Mouse (Mus musculus) left cerebral cortex, adult 8-10 months (tissue): Measurements from ENCODE around the gene Thpo. TPM values are rescaled to one million over a fixed set of nuclear protein-coding genes. Genes with fewer than 3 reads are reported as not detected.

Experiments used
- DNase-seq, 2 experiments: peaks; one replicate each; pipeline ENCODE4 v3.0.0; 2022; ENCODE audit warnings: low spot score in 2 of 2
- total RNA-seq, 4 experiments: library from RNA; stranded (reverse); gene quantifications; 2 replicates each; pipeline ENCODE4 v1.2.4; 2022

Gene Thpo
- total RNA-seq, 4 experiments from 2014 or later, result 5.2 to 7.2 (median 5.8) TPM

GRCm38 (mm10) chr16:20725321-20725720 lies 9.0 kb downstream of the Thpo start:
- no peak for DNase-seq

- DNase-seq, result no peak
Observed at GRCm38 (mm10) chr16:20724338-20724748, 10.0 kb downstream of the Thpo start.

DNA sequence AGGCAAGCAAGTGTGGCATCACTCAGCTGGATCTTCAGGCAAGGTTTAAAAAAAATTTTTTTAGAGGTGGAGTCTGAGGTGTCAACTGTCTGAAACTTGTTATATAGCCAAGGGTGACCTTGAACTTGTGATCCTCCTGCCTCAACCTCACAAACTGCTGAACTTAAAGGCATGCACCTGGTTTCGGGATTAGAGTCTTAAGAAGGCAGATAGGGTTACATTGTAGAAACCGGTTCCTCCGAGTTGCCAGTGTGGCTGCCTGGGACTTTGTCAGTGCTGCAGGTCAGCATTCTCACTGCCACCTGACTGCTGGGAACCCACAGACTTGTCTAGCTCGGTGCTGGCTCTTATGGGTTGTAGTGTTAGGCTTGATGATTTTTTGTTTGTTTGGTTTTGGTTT lies 11.1 kb downstream of the Thpo start:
- DNase-seq, result no peak

GRCm38 (mm10) chr16:20722736-20723135 lies 11.6 kb downstream of the Thpo start:
- no peak for DNase-seq

GRCm38 (mm10) chr16:20721808-20722207 lies 12.5 kb downstream of the Thpo start:
- DNase-seq, result no peak

DNA sequence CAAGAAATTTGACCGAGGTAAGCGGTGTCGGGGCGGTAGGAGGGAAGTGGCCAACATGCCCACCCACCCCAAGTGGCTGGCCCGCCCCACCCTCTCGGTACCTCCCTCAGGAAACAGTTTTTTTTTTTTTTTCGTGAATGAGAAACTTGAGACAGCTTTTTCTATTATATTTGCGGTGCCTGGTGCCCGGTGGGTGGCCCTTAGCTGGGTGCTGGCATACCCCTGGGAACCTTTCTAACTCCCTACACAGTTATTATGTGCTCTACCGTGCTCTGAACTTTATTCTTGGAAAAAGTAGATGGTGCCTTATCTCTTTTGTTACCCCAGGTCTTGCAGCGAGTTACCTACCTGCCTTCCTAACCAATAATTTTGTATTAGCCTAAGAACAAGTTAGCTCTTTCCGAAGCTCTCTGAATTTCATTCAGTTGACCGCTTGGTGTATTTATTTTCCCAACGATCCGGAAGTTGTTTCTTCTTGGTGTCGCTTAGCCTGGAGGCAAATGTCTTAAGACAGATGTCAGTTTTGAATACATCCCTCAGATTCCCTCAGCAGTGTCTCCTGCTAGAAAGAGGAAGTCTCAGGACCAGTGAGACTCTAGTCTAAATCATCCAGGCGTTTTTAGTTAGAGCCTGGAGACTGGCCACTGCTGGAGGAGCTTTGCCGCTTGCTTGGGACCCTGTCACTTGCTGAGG lies 16.2 kb downstream of the Thpo start:
- no peak for DNase-seq

DNA sequence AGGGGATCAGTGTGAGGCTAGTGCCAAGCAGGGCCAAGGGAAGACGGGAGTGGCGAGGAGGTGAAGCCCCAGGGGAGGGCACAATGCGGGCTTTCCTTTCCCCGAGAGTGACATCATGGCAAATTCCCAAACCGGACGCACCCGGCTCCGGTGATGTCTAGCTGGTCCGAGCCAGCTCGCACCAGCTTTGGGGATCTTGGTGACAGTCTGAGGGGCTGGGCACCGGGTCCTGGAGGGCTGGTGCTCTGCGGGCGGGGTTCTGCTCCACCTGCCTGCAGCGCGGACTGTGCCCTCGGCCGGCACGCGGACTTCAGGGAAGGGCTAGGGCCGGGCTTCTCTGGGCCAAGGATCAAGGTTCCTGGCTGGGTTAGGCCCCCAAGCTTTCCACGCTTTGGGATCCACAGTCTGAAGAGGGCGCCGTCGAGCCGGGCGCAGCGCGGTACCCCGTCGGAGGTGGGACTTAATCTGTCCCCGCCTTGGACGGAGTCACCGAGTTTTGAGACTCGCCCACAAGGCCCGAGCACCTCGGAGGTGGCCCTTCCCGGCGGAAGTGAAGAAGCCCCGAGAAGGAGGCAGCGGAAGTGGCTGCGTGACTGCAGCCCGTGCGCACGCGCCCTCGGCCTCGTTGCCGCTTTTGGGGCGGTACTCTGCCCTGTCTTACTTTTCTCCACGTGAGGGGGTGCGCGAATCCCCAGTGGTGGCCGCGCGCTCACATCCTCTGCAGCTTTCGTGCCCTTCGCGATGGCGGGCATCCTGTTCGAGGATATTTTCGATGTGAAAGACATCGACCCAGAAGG lies 16.9 kb downstream of the Thpo start, which contains the start of the genes Polr2h and Clcn2:
TSS of gene Polr2h (plus strand) at position 485 of the 797 bp plus-strand sequence.
TSS of gene Clcn2 (minus strand) at position 566 of the 797 bp plus-strand sequence.
- DNase-seq, result peak; percentile 95 to 98

DNA sequence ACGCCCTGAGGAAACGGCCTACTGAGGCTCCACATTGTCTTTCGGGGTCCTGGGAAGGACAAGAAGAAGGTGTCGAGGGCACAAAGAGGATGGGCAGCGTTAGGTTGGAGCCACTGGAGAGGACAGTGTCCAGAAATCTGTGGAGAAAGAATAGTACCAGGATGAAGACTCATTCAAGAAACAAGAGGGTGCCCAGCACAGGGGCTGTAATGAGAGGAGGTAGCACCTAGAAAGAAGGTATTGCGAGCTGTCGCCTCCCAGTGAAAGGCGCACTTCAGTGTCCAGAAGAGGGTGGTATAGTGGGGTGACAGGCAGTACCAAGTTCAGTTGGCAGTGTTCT lies 17.5 kb downstream of the Thpo start:
- no peak for DNase-seq

- DNase-seq, result peak in 1 of 2 experiments; percentile 78
Observed at GRCm38 (mm10) chr16:20715976-20716840, 18.1 kb downstream of the Thpo start.

- DNase-seq, result no peak
Observed at GRCm38 (mm10) chr16:20715566-20715965, 18.7 kb downstream of the Thpo start.

GRCm38 (mm10) chr16:20715161-20715560 lies 19.1 kb downstream of the Thpo start:
- no peak for DNase-seq

DNA sequence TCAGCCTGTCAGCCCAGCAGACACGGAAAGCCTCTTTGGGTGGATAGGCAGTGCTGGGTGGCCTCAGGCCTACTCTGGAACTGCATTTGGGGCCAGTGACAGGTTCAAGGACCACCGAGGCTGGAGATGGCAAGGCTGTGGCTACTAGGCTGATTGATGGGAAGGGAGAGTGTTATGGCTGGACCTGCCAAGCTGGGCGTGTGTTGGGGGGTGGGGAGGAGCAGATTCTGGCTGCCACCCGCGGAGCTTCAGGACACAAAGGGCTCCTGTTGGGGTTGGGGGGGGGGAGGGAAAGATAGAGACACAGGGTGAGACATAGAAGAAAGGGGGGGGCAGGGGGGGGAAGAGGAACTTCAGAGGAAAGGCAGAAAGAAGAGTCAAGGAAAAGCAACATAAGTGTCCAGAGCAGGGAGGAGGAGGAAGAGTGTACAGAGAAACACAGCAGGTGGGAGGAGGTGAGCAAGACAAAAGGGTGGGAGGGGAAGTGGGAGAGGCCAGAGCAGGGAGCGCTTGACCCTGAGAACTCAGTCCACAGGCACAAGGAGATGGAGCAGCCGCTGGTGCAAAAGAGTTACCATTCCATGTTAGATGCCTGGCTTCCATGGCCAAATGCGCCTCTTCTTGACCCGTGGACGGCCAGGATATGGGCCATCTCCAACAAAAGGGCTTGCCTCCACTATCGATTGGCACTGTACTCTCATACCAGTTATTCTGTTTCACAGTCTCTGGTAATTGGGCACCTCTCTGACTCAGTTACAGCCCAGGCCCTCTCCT lies 19.8 kb downstream of the Thpo start:
- no peak for DNase-seq

GRCm38 (mm10) chr16:20712889-20713288 lies 21.4 kb downstream of the Thpo start:
- DNase-seq, result no peak

DNA sequence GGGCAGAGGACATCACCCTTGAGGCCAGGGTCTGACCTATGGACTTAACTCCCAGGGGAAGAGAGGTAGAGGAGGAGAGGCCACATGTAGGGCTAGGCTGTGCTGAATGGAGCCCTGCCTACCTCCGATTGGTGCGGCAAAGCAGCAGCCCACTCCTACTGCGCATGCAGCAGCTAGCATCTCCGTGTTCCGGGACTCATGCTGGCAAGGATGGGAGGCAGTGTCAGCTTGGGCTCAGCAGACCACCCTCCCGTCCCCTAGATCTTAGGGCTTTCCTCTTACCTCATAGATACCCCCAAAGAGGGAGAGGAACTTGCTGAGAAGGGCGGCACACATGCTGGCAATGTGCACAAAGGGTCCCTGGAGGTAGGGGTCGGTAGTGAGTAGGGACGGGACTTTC lies 22.1 kb downstream of the Thpo start:
- no peak for DNase-seq

GRCm38 (mm10) chr16:20710810-20711209 lies 23.5 kb downstream of the Thpo start:
- no peak for DNase-seq

GRCm38 (mm10) chr16:20710370-20710769 lies 23.9 kb downstream of the Thpo start:
- no peak for DNase-seq

- no peak for DNase-seq
Observed at GRCm38 (mm10) chr16:20708939-20709734, 25.2 kb downstream of the Thpo start.

GRCm38 (mm10) chr16:20708220-20708938 lies 25.9 kb downstream of the Thpo start:
- DNase-seq, result no peak

GRCm38 (mm10) chr16:20706407-20707055 lies 27.8 kb downstream of the Thpo start:
- no peak for DNase-seq
